Comparison of ENCODE assay signal across 9 mouse cellular contexts in genomic region chr11:103265856-103266255, GRCm38 (mm10). TPM values are rescaled to one million over a fixed set of nuclear protein-coding genes. Genes with fewer than 3 reads are reported as not detected.
DNase-seq lines count a peak whose midpoint lies in the region; ATAC-seq and TF ChIP-seq lines count a peak whose summit lies in the region.
"Had no signal": no experiment of that assay in that cellular context is flagged by ENCODE, and none has a peak within 500 bp of the region (broad histone marks: within the 10 kb centered on the region; RNA-seq: fewer than 3 reads in every experiment).

No protein-coding gene starts in this region.

- no peaks in the 10 kb centered on the region for H3K36me3 ChIP-seq in kidney, embryonic 15.5 days
- H3K36me3 ChIP-seq in hindbrain, embryonic 16.5 days (ENCODE audit: control insufficient read depth, insufficient read depth, low read length), result no peaks in the 10 kb centered on the region
- H3K36me3 ChIP-seq in myocyte (ENCODE audit: control insufficient read depth, insufficient read depth), result no peaks in the 10 kb centered on the region

- no peak overlapping the region for H3K27ac ChIP-seq in kidney, embryonic 15.5 days
- no peak overlapping the region for H3K27ac ChIP-seq in hindbrain, embryonic 16.5 days (ENCODE audit: low read depth, low read length)
- H3K27ac ChIP-seq: liver, embryonic 14.5 days had no signal

- WGBS in kidney, embryonic 15.5 days, result 39% methylated on average over 2 of the region's 2 CpGs
- 73% methylated on average over 2 of the region's 2 CpGs for WGBS in hindbrain, embryonic 16.5 days

- no peak for DNase-seq in kidney, postnatal 14 days
- DNase-seq in right cerebral cortex, postnatal 25 days, result no peak
- no peak for DNase-seq in MN1 (ENCODE audit: low spot score)
- DNase-seq in right cerebral cortex, postnatal 36 days (ENCODE audit: low spot score in 2 of 2), result no peak

- no peaks in the 10 kb centered on the region for H3K27me3 ChIP-seq in kidney, embryonic 15.5 days
- no peaks in the 10 kb centered on the region for H3K27me3 ChIP-seq in hindbrain, embryonic 16.5 days (replicated peaks; ENCODE audit: control insufficient read depth, insufficient read depth, low read length)
- H3K27me3 ChIP-seq in myocyte (ENCODE audit: control insufficient read depth, insufficient read depth, insufficient read length), result no peaks in the 10 kb centered on the region

- peak overlapping the region; percentile 78 for H3K4me2 ChIP-seq in kidney, embryonic 15.5 days
- H3K4me2 ChIP-seq in hindbrain, embryonic 16.5 days (ENCODE audit: low read length), result peak overlapping the region; percentile 91
- H3K4me2 ChIP-seq in myocyte (ENCODE audit: low read depth), result peak overlapping the region; percentile 98

- H3K9ac ChIP-seq in kidney, embryonic 15.5 days, result no peak overlapping the region
- no peak overlapping the region for H3K9ac ChIP-seq in hindbrain, embryonic 16.5 days (ENCODE audit: low read depth, low read length)
- H3K9ac ChIP-seq: liver, embryonic 14.5 days had no signal

- H3ac ChIP-seq in myocyte (ENCODE audit: control insufficient read depth, insufficient read length), result no peak overlapping the region

- H3K9me3 ChIP-seq in kidney, embryonic 15.5 days (replicated peaks), result no peaks in the 10 kb centered on the region
- no peaks in the 10 kb centered on the region for H3K9me3 ChIP-seq in hindbrain, embryonic 16.5 days (ENCODE audit: control insufficient read depth, low read length)

- ATAC-seq in kidney, embryonic 15.5 days (replicated peaks; ENCODE audit: low FRiP score), result no peak
- ATAC-seq in activated CD4-positive, CD25-positive, alpha-beta regulatory T cell, adult 4 months, result peak; percentile 15
- ATAC-seq in hindbrain, embryonic 16.5 days, result no peak

- peak overlapping the region; percentile 70 for H3K4me3 ChIP-seq in kidney, embryonic 15.5 days (replicated peaks)
- H3K4me3 ChIP-seq in hindbrain, embryonic 16.5 days (ENCODE audit: low read length), result peak overlapping the region; percentile 79; the same call in 1 of the 2 replicates
- peak overlapping the region; percentile 80 for H3K4me3 ChIP-seq in myocyte

- H3K4me1 ChIP-seq in kidney, embryonic 15.5 days, result peaks cover 77% of the 10 kb centered on the region
- peaks cover 42% of the 10 kb centered on the region for H3K4me1 ChIP-seq in hindbrain, embryonic 16.5 days (ENCODE audit: control insufficient read depth, insufficient read depth, low read depth, low read length)

- no peak for TF ChIP-seq POLR2A in myocyte (IDR thresholded peaks at IDR 0.05; ENCODE audit: insufficient read length, low read depth)

- H3K79me2 ChIP-seq in myocyte (ENCODE audit: control insufficient read depth, insufficient read depth), result peaks cover 63% of the 10 kb centered on the region

TF ChIP-seq in myocyte, 11 proteins besides CTCF, POLR2A, EP300 and RAD21:
- no peak for TF ChIP-seq CEBPB (IDR thresholded peaks at IDR 0.05; ENCODE audit: insufficient read depth, poor library complexity, severe bottlenecking)
- TF ChIP-seq MYOG (IDR thresholded peaks at IDR 0.05; ENCODE audit: control insufficient read depth in 1 of 3, insufficient read depth in 1 of 3, insufficient read length in 2 of 3, low read depth in 2 of 3), result no peak
- TF ChIP-seq SRF (IDR thresholded peaks at IDR 0.05; ENCODE audit: control insufficient read depth, insufficient read length, low read depth), result no peak
- no peak for TF ChIP-seq MYOD1 (IDR thresholded peaks at IDR 0.05; ENCODE audit: control insufficient read depth in 1 of 3, insufficient read length in 2 of 3, low read depth in 2 of 3)
- TF ChIP-seq MAX (IDR thresholded peaks at IDR 0.05; ENCODE audit: low read depth), result no peak
- TF ChIP-seq TCF3 (IDR thresholded peaks at IDR 0.05; ENCODE audit: insufficient read length, low read depth), result no peak
- no peak for TF ChIP-seq REST (IDR thresholded peaks at IDR 0.05; ENCODE audit: insufficient read depth, insufficient read length)
- no peak for TF ChIP-seq USF1 (IDR thresholded peaks at IDR 0.05; ENCODE audit: low read depth)
- TF ChIP-seq TCF12 (IDR thresholded peaks at IDR 0.05; ENCODE audit: insufficient read depth, poor library complexity, severe bottlenecking), result no peak
- TF ChIP-seq POLR2AphosphoS2 (IDR thresholded peaks at IDR 0.05; ENCODE audit: insufficient read length, low read depth), result no peak
- TF ChIP-seq E2F4 (IDR thresholded peaks at IDR 0.05; ENCODE audit: insufficient read depth), result no peak

RNA-seq across cellular contexts. Expression of gene Map3k14, which starts 1.4 kb away (rescaled TPM):
- 4.3 and 4.9 TPM in 2 replicates for polyA plus RNA-seq in kidney, embryonic 15.5 days (2015; fragmentation: Nextera tagmentation; extraction: Ambion mirVana)
- polyA plus RNA-seq in activated CD4-positive, CD25-positive, alpha-beta regulatory T cell, adult 4 months (2017; shearing (Covaris generic)), result 10 to 100 TPM; 22.0 to 28.9 TPM
- polyA plus RNA-seq in hindbrain, embryonic 16.5 days (2015; fragmentation: Nextera tagmentation; extraction: Ambion mirVana), result 4.6 and 4.7 TPM in 2 replicates
- polyA plus RNA-seq in myocyte (2012; fragmentation: generic; extraction: Trizol), result 12.9 TPM

RNA-seq across cellular contexts. Expression of gene Spata32, which starts 47.6 kb away (rescaled TPM):
- not detected in 2 replicates for polyA plus RNA-seq in kidney, embryonic 15.5 days (2015; fragmentation: Nextera tagmentation; extraction: Ambion mirVana)
- polyA plus RNA-seq in activated CD4-positive, CD25-positive, alpha-beta regulatory T cell, adult 4 months (2017; shearing (Covaris generic)), result not detected
- polyA plus RNA-seq in hindbrain, embryonic 16.5 days (2015; fragmentation: Nextera tagmentation; extraction: Ambion mirVana), result 0.99 and 1.3 TPM in 2 replicates
- 0.04 TPM for polyA plus RNA-seq in myocyte (2012; fragmentation: generic; extraction: Trizol)
- polyA plus RNA-seq: liver, embryonic 14.5 days had no signal

RNA-seq across cellular contexts. Expression of gene 1700023F06Rik, which starts 57.5 kb away (rescaled TPM):
- polyA plus RNA-seq in kidney, embryonic 15.5 days (2015; fragmentation: Nextera tagmentation; extraction: Ambion mirVana), result 0.19 and 0.42 TPM in 2 replicates
- polyA plus RNA-seq in activated CD4-positive, CD25-positive, alpha-beta regulatory T cell, adult 4 months (2017; shearing (Covaris generic)), result not detected
- polyA plus RNA-seq in hindbrain, embryonic 16.5 days (2015; fragmentation: Nextera tagmentation; extraction: Ambion mirVana), result 1.9 and 3.0 TPM in 2 replicates
- polyA plus RNA-seq in myocyte (2012; fragmentation: generic; extraction: Trizol), result not detected
- polyA plus RNA-seq: liver, embryonic 14.5 days had no signal
